Mouse (Mus musculus): Measurements from ENCODE around the gene Hic2.

Hic2 gene

GRCm38 (mm10) chr16:17234499-17234895 lies 1.1 kb downstream of the Hic2 start:
- peak; percentile 76 for DNase-seq (ENCODE audit: low spot score)

- DNase-seq (ENCODE audit: low spot score): no peak
Measured at GRCm38 (mm10) chr16:17234916-17235665, 1.7 kb downstream of the Hic2 start.

- DNase-seq (ENCODE audit: low spot score): no peak
Measured at GRCm38 (mm10) chr16:17237634-17238033, 4.3 kb downstream of the Hic2 start.

- DNase-seq (ENCODE audit: low spot score): no peak
Measured at GRCm38 (mm10) chr16:17239409-17239808, 6.0 kb downstream of the Hic2 start.

GRCm38 (mm10) chr16:17243731-17244130 lies 10.4 kb downstream of the Hic2 start:
- DNase-seq (ENCODE audit: low spot score): no peak

GRCm38 (mm10) chr16:17244996-17245395 lies 11.6 kb downstream of the Hic2 start:
- DNase-seq (ENCODE audit: low spot score): no peak

GRCm38 (mm10) chr16:17247727-17248126 lies 14.4 kb downstream of the Hic2 start:
- DNase-seq (ENCODE audit: low spot score): no peak

- no peak for DNase-seq (ENCODE audit: low spot score)
Measured at GRCm38 (mm10) chr16:17249135-17249534, 15.8 kb downstream of the Hic2 start.

GRCm38 (mm10) chr16:17251539-17251938 lies 18.2 kb downstream of the Hic2 start:
- DNase-seq (ENCODE audit: low spot score): no peak

GRCm38 (mm10) chr16:17252086-17252726 lies 18.8 kb downstream of the Hic2 start:
- DNase-seq (ENCODE audit: low spot score): no peak

- no peak for DNase-seq (ENCODE audit: low spot score)
Measured at GRCm38 (mm10) chr16:17252841-17253240, 19.5 kb downstream of the Hic2 start.

GRCm38 (mm10) chr16:17254005-17254597 lies 20.7 kb downstream of the Hic2 start:
- DNase-seq (ENCODE audit: low spot score): peak; percentile 53

- DNase-seq (ENCODE audit: low spot score): no peak
Measured at GRCm38 (mm10) chr16:17255270-17255669, 21.9 kb downstream of the Hic2 start.

GRCm38 (mm10) chr16:17257359-17257821 lies 24.0 kb downstream of the Hic2 start:
- no peak for DNase-seq (ENCODE audit: low spot score)

GRCm38 (mm10) chr16:17258917-17259316 lies 25.5 kb downstream of the Hic2 start:
- DNase-seq (ENCODE audit: low spot score): no peak

GRCm38 (mm10) chr16:17261341-17261740 lies 28.0 kb downstream of the Hic2 start:
- no peak for DNase-seq (ENCODE audit: low spot score)

GRCm38 (mm10) chr16:17266113-17266512 lies 32.7 kb downstream of the Hic2 start:
- no peak for DNase-seq (ENCODE audit: low spot score)

GRCm38 (mm10) chr16:17267937-17268336 lies 34.6 kb downstream of the Hic2 start:
- no peak for DNase-seq (ENCODE audit: low spot score)

- no peak for DNase-seq (ENCODE audit: low spot score)
Measured at GRCm38 (mm10) chr16:17269872-17270271, 36.5 kb downstream of the Hic2 start.

GRCm38 (mm10) chr16:17271124-17271523 lies 37.8 kb downstream of the Hic2 start:
- DNase-seq (ENCODE audit: low spot score): no peak

GRCm38 (mm10) chr16:17271856-17272255 lies 38.5 kb downstream of the Hic2 start:
- no peak for DNase-seq (ENCODE audit: low spot score)

GRCm38 (mm10) chr16:17275721-17276120 lies 42.3 kb downstream of the Hic2 start, which contains the start of gene Tmem191c:
Tmem191c (plus strand) TSS chr16:17276077.
- no peak for DNase-seq (ENCODE audit: low spot score)

All from embryo, embryonic 10 days (tissue).